Mouse (Mus musculus) CH12.LX (cell line): ENCODE data around the gene Abca1.

Source experiments
- CTCF ChIP-seq, 2 experiments: IDR thresholded peaks in 1 of 2; conservative IDR thresholded peaks in 1 of 2; 2 replicates each; pipeline ENCODE4 v1.5.1; 2011 to 2012; ENCODE audit warnings: low read depth in 2 of 2, low read length in 2 of 2, improper control_type of control experiment in 1 of 2, inconsistent platforms in 1 of 2, mild to moderate bottlenecking in 1 of 2, moderate library complexity in 1 of 2
- ETS1 ChIP-seq: conservative IDR thresholded peaks from 2 replicates; pipeline ENCODE4 v1.6.1; 2012; ENCODE audit warnings: low read depth, mild to moderate bottlenecking, inconsistent platforms, low read length, improper control_type of control experiment, moderate library complexity
- JUND ChIP-seq: conservative IDR thresholded peaks from 2 replicates; pipeline ENCODE4 v1.6.1; 2011; ENCODE audit warnings: low read depth, low read length, improper control_type of control experiment
- MAFK ChIP-seq: IDR thresholded peaks from 2 replicates; pipeline ENCODE4 v1.6.1; 2011; ENCODE audit warnings: low read length, improper control_type of control experiment; ENCODE audit not compliant: insufficient replicate concordance
- MAX ChIP-seq: IDR thresholded peaks from 2 replicates; pipeline ENCODE4 v1.6.1; 2011; ENCODE audit warnings: low read length, improper control_type of control experiment
- USF2 ChIP-seq: conservative IDR thresholded peaks from 2 replicates; pipeline ENCODE4 v1.6.1; 2011; ENCODE audit warnings: low read depth, low read length, improper control_type of control experiment

DNA sequence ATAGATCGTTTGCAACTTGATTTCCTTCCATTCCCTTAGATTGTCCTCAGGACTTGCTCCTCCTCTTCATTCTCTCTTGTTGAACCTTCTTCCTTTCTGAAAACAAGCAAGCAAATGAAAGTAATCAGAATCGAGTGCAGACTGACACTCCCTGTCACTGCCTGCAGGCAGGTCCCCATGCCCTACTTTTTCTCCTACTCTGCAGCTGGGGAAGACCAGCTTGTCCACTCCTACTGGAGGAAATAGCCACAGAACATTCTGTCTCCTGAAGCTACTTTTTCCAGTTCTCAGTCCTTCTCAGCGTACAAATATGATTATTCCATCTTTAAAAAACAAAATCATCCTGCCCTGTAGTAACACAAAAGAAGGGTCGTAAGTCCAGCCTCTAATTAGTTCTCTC lies 135.3 kb downstream of the Abca1 start:
- TF ChIP-seq MAX = no peak
- no peak for TF ChIP-seq MAFK
- TF ChIP-seq JUND = no peak
- no peak for TF ChIP-seq ETS1
- no peak for TF ChIP-seq USF2
- TF ChIP-seq CTCF (conservative IDR thresholded peaks at IDR 0.05 in 1 of 2, IDR thresholded peaks at IDR 0.05 in 1 of 2; ENCODE audit: low read depth in 2 of 2, low read length in 2 of 2) = no peak
